Mouse (Mus musculus): Measurements from ENCODE around the gene Lmod3. TPM values are rescaled to one million over a fixed set of nuclear protein-coding genes. Genes with fewer than 3 reads are reported as not detected.
A peak's percentile ranks its signal among the peaks of the same experiment; 100 is the strongest.

Gene Lmod3
- total RNA-seq (2015), result not detected in 2 replicates
- total RNA-seq (2017), result not detected in 2 replicates

GRCm38 (mm10) chr6:97252711-97253221, at the start of gene Lmod3:
Gene Lmod3 (minus strand): TSS chr6:97252759.
- no peak for ATAC-seq (ENCODE audit: poor library complexity, severe bottlenecking)

GRCm38 (mm10) chr6:97302303-97302702, 49.7 kb upstream of the Lmod3 start:
- no peak for ATAC-seq (ENCODE audit: poor library complexity, severe bottlenecking)

GRCm38 (mm10) chr6:97300659-97301058, 48.1 kb upstream of the Lmod3 start:
- no peak for ATAC-seq (ENCODE audit: poor library complexity, severe bottlenecking)

- ATAC-seq (ENCODE audit: poor library complexity, severe bottlenecking), result no peak
These were observed 47.6 kb upstream of the Lmod3 start for GRCm38 (mm10) chr6:97300180-97300579.

- no peak for ATAC-seq (ENCODE audit: poor library complexity, severe bottlenecking)
These were observed 44.6 kb upstream of the Lmod3 start for GRCm38 (mm10) chr6:97297151-97297550.

GRCm38 (mm10) chr6:97295866-97296527, 43.4 kb upstream of the Lmod3 start:
- ATAC-seq (ENCODE audit: poor library complexity, severe bottlenecking), result no peak

GRCm38 (mm10) chr6:97295416-97295815, 42.9 kb upstream of the Lmod3 start:
- ATAC-seq (ENCODE audit: poor library complexity, severe bottlenecking), result no peak

GRCm38 (mm10) chr6:97293667-97294569, 41.4 kb upstream of the Lmod3 start:
- peak; percentile 44 for ATAC-seq (ENCODE audit: poor library complexity, severe bottlenecking)

GRCm38 (mm10) chr6:97292894-97293293, 40.3 kb upstream of the Lmod3 start:
- no peak for ATAC-seq (ENCODE audit: poor library complexity, severe bottlenecking)

GRCm38 (mm10) chr6:97292096-97292495, 39.5 kb upstream of the Lmod3 start:
- no peak for ATAC-seq (ENCODE audit: poor library complexity, severe bottlenecking)

GRCm38 (mm10) chr6:97291159-97291908, 38.8 kb upstream of the Lmod3 start:
- ATAC-seq (ENCODE audit: poor library complexity, severe bottlenecking), result no peak

GRCm38 (mm10) chr6:97290687-97291086, 38.1 kb upstream of the Lmod3 start:
- no peak for ATAC-seq (ENCODE audit: poor library complexity, severe bottlenecking)

GRCm38 (mm10) chr6:97289838-97290237, 37.3 kb upstream of the Lmod3 start:
- ATAC-seq (ENCODE audit: poor library complexity, severe bottlenecking), result no peak

- ATAC-seq (ENCODE audit: poor library complexity, severe bottlenecking), result no peak
These were observed 36.8 kb upstream of the Lmod3 start for GRCm38 (mm10) chr6:97289316-97289820.

GRCm38 (mm10) chr6:97288047-97288855, 35.7 kb upstream of the Lmod3 start:
- no peak for ATAC-seq (ENCODE audit: poor library complexity, severe bottlenecking)

GRCm38 (mm10) chr6:97286332-97286731, 33.8 kb upstream of the Lmod3 start:
- no peak for ATAC-seq (ENCODE audit: poor library complexity, severe bottlenecking)

GRCm38 (mm10) chr6:97283676-97284075, 31.1 kb upstream of the Lmod3 start:
- no peak for ATAC-seq (ENCODE audit: poor library complexity, severe bottlenecking)

GRCm38 (mm10) chr6:97278878-97279277, 26.3 kb upstream of the Lmod3 start:
- ATAC-seq (ENCODE audit: poor library complexity, severe bottlenecking), result no peak

GRCm38 (mm10) chr6:97278014-97278787, 25.6 kb upstream of the Lmod3 start:
- ATAC-seq (ENCODE audit: poor library complexity, severe bottlenecking), result peak; percentile 88

All from megakaryocyte, adult 5-6 weeks (primary cell).